Mouse (Mus musculus) forebrain, postnatal 0 days (tissue): ENCODE measurements at regions not wholly inside any gene's neighbourhood (a gene's known extent, or its start where the extent isn't known, plus 50 kb on each side); places are given as distances from the start of the nearest gene placed in this dataset.

Experiments used
- ATAC-seq: fragments of 200-750 bp; cut with Nextera tagmentation; 2 replicates; pipeline ENCODE4 v1.8.0; 2017; ENCODE audit warnings: mild to moderate bottlenecking, moderate library complexity
- DNase-seq: peaks from one replicate; pipeline ENCODE4 v3.0.0-alpha.2; 2015
- H3K27ac ChIP-seq: fragments of 300-500 bp; sonication (generic); 2 replicates; pipeline ENCODE4 v1.5.1; 2014; ENCODE audit warnings: low read depth, mild to moderate bottlenecking, antibody characterized with exemption, low read length, moderate library complexity, mixed read lengths
- H3K27me3 ChIP-seq: fragments of 300-500 bp; sonication (generic); 2 replicates; pipeline ENCODE4 v1.6.1; 2014; ENCODE audit warnings: mild to moderate bottlenecking, low read length, mixed read lengths; ENCODE audit not compliant: insufficient read depth
- H3K36me3 ChIP-seq: fragments of 300-500 bp; sonication (generic); 2 replicates; pipeline ENCODE4 v1.6.1; 2014; ENCODE audit warnings: mild to moderate bottlenecking, moderate library complexity; ENCODE audit not compliant: insufficient read depth
- H3K4me1 ChIP-seq: fragments of 300-500 bp; sonication (generic); 2 replicates; pipeline ENCODE4 v1.6.1; 2014; ENCODE audit warnings: antibody characterized with exemption; ENCODE audit not compliant: insufficient read depth
- H3K4me2 ChIP-seq: fragments of 300-500 bp; sonication (generic); 2 replicates; pipeline ENCODE4 v1.6.1; 2014; ENCODE audit warnings: low read depth, mild to moderate bottlenecking, moderate library complexity
- H3K4me3 ChIP-seq: fragments of 300-500 bp; sonication (generic); 2 replicates; pipeline ENCODE4 v1.5.1; 2014; ENCODE audit warnings: low read depth, low read length, mixed read lengths
- H3K9ac ChIP-seq: fragments of 300-500 bp; sonication (generic); 2 replicates; pipeline ENCODE4 v1.6.1; 2014; ENCODE audit warnings: mild to moderate bottlenecking
- H3K9me3 ChIP-seq: fragments of 300-500 bp; sonication (generic); 2 replicates; pipeline ENCODE4 v1.6.1; 2016; ENCODE audit warnings: low read length
- CTCF ChIP-seq: sonication (generic); IDR thresholded peaks from 2 replicates; pipeline ENCODE4 v1.5.1; 2016; ENCODE audit warnings: antibody characterized with exemption, control low read depth, low read depth
- WGBS: fragments of 180-500 bp; shearing (Covaris S2); extraction: QIAGEN DNeasy Blood & Tissue Kit; methylation state at CpG from one replicate; pipeline ENCODE4 v1.1.7; 2014; 5-methylcytosine and 5-hydroxymethylcytosine counted together

- Histone ChIP-seq H3K4me3 (no peak overlapping the region), H3K9ac (no peak overlapping the region), H3K27me3 (no peaks in the 10 kb centered on the region), H3K4me1 (no peaks in the 10 kb centered on the region), H3K9me3 (no peaks in the 10 kb centered on the region), H3K36me3 (no peaks in the 10 kb centered on the region), H3K27ac (no peak overlapping the region), H3K4me2 (no peak overlapping the region)
- ATAC-seq (no peak), DNase-seq (no peak)
- TF ChIP-seq CTCF, result no peak
- WGBS, result 84% methylated on average over 3 of the region's 3 CpGs
Observed at GRCm38 (mm10) chr5:133341973-133342372, 757.5 kb upstream of the Castor2 start.

- WGBS, result 54% methylated on average over 2 of the region's 2 CpGs
- peak; percentile 6 for DNase-seq
Observed at GRCm38 (mm10) chr5:133320626-133321025, 777.5 kb upstream of the Auts2 start.

GRCm38 (mm10) chr5:133320206-133320605 is 777.1 kb upstream of the Auts2 start:
- no peaks in the 10 kb centered on the region for H3K4me1 ChIP-seq
- H3K27ac ChIP-seq, result no peak overlapping the region
- H3K4me2 ChIP-seq, result no peak overlapping the region
- no peaks in the 10 kb centered on the region for H3K27me3 ChIP-seq
- H3K4me3 ChIP-seq, result no peak overlapping the region
- no peaks in the 10 kb centered on the region for H3K9me3 ChIP-seq
- ATAC-seq, result no peak
- 81% methylated on average over 1 of the region's 1 CpGs for WGBS
- no peak for DNase-seq
- H3K36me3 ChIP-seq, result no peaks in the 10 kb centered on the region
- TF ChIP-seq CTCF, result no peak
- no peak overlapping the region for H3K9ac ChIP-seq

More at GRCm38 (mm10) chr5:133320626-133321025, 777.5 kb upstream of the Auts2 start:
- H3K4me2 ChIP-seq, result no peak overlapping the region
- H3K4me1 ChIP-seq, result no peaks in the 10 kb centered on the region
- no peak overlapping the region for H3K27ac ChIP-seq
- H3K9ac ChIP-seq, result no peak overlapping the region
- H3K9me3 ChIP-seq, result no peaks in the 10 kb centered on the region
- ATAC-seq, result no peak
- H3K27me3 ChIP-seq, result no peaks in the 10 kb centered on the region
- TF ChIP-seq CTCF, result no peak
- H3K4me3 ChIP-seq, result no peak overlapping the region
- no peaks in the 10 kb centered on the region for H3K36me3 ChIP-seq

DNA sequence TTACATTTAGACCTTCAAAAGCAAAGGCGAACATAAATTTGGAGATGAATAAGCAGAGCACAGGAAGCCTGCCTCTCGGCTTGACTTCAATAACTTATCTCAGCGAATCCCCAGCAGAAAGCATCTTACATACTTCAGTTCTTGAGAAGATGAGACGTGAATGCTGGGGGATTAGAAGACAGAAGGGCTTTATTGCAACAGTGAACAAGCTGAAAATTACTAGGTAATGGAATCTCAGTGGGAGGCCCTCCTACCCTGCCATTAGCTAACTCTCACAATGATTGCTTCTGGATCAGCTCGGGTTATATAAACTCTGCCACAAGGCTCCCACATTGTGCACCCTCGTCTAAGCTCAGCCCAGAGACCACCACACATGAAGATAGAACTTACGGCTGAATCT is 770.9 kb upstream of the Auts2 start:
- Histone ChIP-seq H3K4me2 (no peak overlapping the region), H3K4me3 (no peak overlapping the region), H3K36me3 (no peaks in the 10 kb centered on the region), H3K27ac (no peak overlapping the region), H3K9me3 (no peaks in the 10 kb centered on the region), H3K4me1 (no peaks in the 10 kb centered on the region), H3K27me3 (no peaks in the 10 kb centered on the region), H3K9ac (no peak overlapping the region)
- ATAC-seq (no peak), DNase-seq (peak; percentile 9)
- TF ChIP-seq CTCF, result no peak
- 40% methylated on average over 7 of the region's 7 CpGs for WGBS

DNA sequence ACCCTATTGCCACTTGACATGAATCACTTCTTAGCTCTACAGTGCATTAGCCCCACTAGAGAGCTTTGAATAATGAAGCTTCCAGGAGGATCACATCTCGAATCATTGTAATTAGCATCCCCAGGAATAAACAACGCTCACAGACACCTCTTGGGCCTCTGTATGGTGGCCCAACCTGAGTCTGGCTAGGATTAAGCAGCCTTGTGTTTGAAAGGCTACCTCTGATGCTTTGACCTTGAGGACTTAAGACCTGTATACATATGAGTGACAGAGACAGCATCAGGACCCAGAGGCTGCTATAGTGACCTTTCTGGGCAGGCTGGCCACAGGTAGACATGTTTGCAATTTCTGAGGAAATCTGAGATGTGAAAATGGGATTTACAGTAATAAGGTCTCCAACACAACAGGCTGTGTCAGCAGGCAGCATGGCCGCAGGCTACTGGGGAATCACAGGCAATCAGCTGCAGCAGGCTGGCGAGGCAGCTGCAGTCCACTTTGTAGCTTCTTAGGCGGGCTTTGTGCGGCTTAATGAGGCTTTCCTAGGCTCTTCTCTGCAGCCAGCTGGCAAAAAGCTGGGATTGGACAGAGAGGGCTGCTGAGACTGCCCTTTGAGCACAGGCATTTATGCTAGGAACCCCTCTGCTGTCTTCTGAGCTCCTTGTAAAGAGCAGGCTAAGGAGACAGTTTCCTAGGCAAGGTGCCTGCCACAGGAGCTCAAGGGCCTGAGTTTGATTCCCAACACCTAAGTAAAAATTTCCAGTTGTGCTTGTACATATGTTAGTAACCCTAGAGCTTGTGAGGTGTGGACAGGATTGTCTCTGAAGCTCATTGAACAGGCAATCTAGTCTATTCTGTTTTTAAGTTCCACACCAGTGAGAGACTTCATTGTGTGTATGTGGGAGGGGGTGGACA is 768.1 kb upstream of the Auts2 start:
- Histone ChIP-seq H3K4me3 (no peak overlapping the region), H3K4me1 (no peaks in the 10 kb centered on the region), H3K36me3 (no peaks in the 10 kb centered on the region), H3K9ac (no peak overlapping the region), H3K4me2 (no peak overlapping the region), H3K27me3 (no peaks in the 10 kb centered on the region), H3K27ac (no peak overlapping the region), H3K9me3 (no peaks in the 10 kb centered on the region)
- WGBS, result 12% methylated on average over 6 of the region's 6 CpGs
- no peak for TF ChIP-seq CTCF
- peak; percentile 70 for DNase-seq
- peak; percentile 84 for ATAC-seq

DNA sequence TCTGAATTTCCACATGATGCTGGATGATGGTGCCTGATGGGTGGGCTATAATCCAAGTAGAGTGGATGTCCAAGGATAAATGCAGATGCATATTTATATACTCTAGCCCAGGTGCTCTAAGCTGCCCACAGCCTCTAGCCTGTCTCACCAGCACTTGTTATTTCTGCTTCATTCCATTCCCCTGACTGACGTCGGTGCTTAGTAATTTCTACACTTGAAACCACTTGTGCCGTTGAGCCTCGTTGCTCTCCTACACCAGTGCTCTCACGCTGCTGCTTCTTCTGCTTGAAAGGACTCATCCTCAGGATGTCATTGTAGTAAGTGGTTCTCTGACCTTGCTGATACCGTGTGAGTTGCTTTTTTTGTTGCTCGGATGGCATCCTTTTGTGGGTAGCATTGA is 724.7 kb upstream of the Auts2 start:
- Histone ChIP-seq H3K27me3 (no peaks in the 10 kb centered on the region), H3K27ac (no peak overlapping the region), H3K9me3 (no peaks in the 10 kb centered on the region), H3K4me1 (no peaks in the 10 kb centered on the region), H3K4me2 (no peak overlapping the region), H3K36me3 (no peaks in the 10 kb centered on the region), H3K9ac (no peak overlapping the region), H3K4me3 (no peak overlapping the region)
- DNase-seq, result no peak
- 62% methylated on average over 7 of the region's 7 CpGs for WGBS
- TF ChIP-seq CTCF, result no peak
- no peak for ATAC-seq

GRCm38 (mm10) chr5:133267356-133267755 is 724.2 kb upstream of the Auts2 start:
- Histone ChIP-seq H3K27ac (no peak overlapping the region), H3K9ac (no peak overlapping the region), H3K4me3 (no peak overlapping the region), H3K4me1 (no peaks in the 10 kb centered on the region), H3K27me3 (no peaks in the 10 kb centered on the region), H3K36me3 (no peaks in the 10 kb centered on the region), H3K4me2 (no peak overlapping the region), H3K9me3 (no peaks in the 10 kb centered on the region)
- ATAC-seq (no peak), DNase-seq (no peak)
- no peak for TF ChIP-seq CTCF
- 74% methylated on average over 2 of the region's 2 CpGs for WGBS
